Mouse (Mus musculus) c-Kit-positive CD71-positive TER-119-negative erythroid progenitor cells, embryonic 14.5 days (primary cell): ENCODE results near the gene 6030468B19Rik.
A peak's percentile ranks its signal among the peaks of the same experiment; 100 is the strongest.
"Not testable (repeated sequence)": the region's sequence is repeated elsewhere in the genome, so short reads cannot be mapped to it uniquely, and the experiment has no call there.

Experiments
- DNase-seq: peaks from one replicate; pipeline ENCODE4 v3.0.0-alpha.2; 2013; ENCODE audit warnings: low read depth

Gene 6030468B19Rik

GRCm38 (mm10) chr11:117779434-117780198 is 17.8 kb upstream of the 6030468B19Rik start:
- peak; percentile 23 for DNase-seq

DNA sequence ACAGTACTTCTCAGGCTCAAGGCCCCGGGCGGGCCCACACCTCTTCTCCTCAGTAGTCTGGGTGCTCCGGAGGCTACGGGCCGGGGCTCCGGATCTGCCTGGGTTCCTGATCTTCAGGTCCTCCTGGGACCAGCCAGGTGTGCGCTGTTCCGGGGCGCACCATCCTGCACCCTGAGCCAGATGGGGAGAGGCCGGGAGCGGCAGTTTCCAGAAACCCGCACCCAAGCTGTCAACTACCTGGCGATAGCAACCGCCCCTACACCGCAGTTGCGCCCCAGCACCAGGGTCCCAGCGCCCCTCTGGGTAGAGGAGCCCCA is 17.3 kb upstream of the 6030468B19Rik start:
- no peak for DNase-seq

GRCm38 (mm10) chr11:117780582-117781111 is 16.8 kb upstream of the 6030468B19Rik start:
- peak; percentile 95 for DNase-seq

- DNase-seq: peak; percentile 36
Measured at GRCm38 (mm10) chr11:117781199-117781821, 16.1 kb upstream of the 6030468B19Rik start.

- DNase-seq: peak; percentile 47
Measured at GRCm38 (mm10) chr11:117781993-117782704, 15.3 kb upstream of the 6030468B19Rik start, which contains the start of the genes Tmc8 and Tmc6. Gene Tmc8, plus strand, starts transcription at chr11:117782076. Gene Tmc6, minus strand, starts transcription at chr11:117782198.

- DNase-seq: peak; percentile 24
Measured at GRCm38 (mm10) chr11:117782705-117783034, 14.8 kb upstream of the 6030468B19Rik start.

DNA sequence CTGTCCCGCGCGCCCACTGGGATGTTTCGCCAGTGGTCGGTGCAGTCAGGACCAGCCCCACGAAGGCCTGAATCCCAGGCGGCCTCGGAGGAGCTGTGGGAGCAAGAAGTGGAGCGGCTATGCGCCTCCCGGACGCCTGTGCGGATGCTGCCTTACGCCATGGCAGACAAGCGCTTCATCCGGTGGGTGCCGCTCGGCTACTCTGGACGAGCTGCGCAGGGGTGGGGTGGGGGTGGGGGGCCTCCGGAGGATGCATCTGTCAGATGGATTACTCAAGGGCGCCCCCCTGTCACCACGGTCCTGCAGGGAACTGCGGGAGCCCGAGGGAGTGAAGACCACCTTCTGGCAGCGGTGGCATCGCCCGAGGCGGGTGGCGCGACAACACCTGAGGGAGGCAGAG is 14.4 kb upstream of the 6030468B19Rik start:
- peak; percentile 53 for DNase-seq

GRCm38 (mm10) chr11:117783683-117784309 is 13.7 kb upstream of the 6030468B19Rik start:
- DNase-seq: no peak

- DNase-seq: peak; percentile 33
Measured at GRCm38 (mm10) chr11:117786294-117786693, 11.2 kb upstream of the 6030468B19Rik start.

- not testable (repeated sequence) for DNase-seq
Measured at GRCm38 (mm10) chr11:117788481-117788880, 9.0 kb upstream of the 6030468B19Rik start.

GRCm38 (mm10) chr11:117790286-117790685 is 7.2 kb upstream of the 6030468B19Rik start:
- DNase-seq: peak; percentile 63

GRCm38 (mm10) chr11:117790703-117791440 is 6.6 kb upstream of the 6030468B19Rik start:
- peak; percentile 40 for DNase-seq

DNA sequence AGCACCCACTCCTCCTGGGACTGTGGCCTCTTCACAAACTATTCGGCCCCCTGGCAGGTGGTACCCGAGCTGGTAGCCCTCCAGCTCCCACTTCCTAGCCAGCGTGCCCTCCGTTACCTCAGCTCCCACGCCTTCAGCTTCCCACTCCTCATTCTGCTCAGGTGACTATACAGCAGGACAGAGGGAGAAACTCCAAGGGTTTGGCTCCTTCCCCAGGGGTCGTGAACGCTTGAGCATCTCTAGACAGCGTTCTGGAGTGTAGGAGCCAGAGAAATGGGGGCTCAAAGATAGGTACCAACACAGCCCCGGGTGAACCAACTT is 6.1 kb upstream of the 6030468B19Rik start:
- no peak for DNase-seq

DNA sequence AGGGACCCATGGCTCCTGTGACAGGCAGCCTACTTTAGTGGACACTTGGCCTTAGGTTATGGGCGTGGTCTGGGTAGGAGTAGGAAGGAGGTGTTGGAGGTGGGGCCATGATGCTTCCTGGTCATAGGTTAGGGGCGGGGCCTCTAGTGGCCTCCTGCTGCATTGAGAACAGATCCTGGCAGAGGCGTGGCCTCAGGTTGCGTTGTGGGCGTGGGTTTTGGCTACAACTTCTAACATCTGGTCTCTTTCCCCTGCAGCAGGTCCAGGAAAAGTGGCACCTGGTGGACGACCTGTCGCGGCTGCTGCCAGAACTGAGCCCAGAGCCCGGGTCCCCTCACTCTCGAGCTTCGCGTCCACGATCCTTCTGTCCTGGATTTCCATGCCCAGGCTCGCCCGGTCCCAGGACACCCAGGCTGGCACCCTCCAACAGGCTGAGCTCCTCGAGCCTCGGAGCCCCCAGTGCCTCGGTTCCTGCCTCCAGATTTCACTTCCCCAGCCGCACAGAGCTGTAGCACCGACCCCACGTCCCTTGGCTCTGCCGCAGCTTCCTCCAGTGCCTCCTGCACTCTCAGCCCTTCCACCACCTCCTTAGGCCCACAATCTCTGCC is 5.1 kb upstream of the 6030468B19Rik start:
- DNase-seq: peak; percentile 87

GRCm38 (mm10) chr11:117794035-117794551 is 3.4 kb upstream of the 6030468B19Rik start:
- no peak for DNase-seq

DNA sequence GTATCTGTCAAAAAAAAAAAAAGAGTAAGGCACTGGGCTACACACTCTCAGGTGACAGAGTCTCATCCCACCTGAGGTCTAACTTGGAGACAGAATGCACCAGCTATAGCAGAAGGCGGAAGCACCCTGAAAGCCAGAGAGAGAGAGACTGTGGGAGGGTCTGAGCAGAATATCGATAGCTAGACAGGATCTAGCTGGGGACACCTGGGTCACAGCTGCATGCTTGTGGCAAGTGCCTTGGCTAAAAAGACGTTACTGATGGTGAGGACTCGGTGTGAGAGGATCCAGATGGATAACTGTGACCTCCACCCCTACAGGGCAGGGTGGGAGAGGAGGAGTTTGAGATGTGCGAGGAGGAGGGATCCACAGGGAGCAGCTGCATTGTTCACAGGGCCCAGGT is 506 bp upstream of the 6030468B19Rik start:
- DNase-seq: peak; percentile 30

- peak; percentile 33 for DNase-seq
Measured at GRCm38 (mm10) chr11:117798160-117798541, 691 bp downstream of the 6030468B19Rik start.

- DNase-seq: no peak
Measured at GRCm38 (mm10) chr11:117799174-117799573, 1.7 kb downstream of the 6030468B19Rik start.

- no peak for DNase-seq
Measured at GRCm38 (mm10) chr11:117800038-117800437, 2.6 kb downstream of the 6030468B19Rik start.

DNA sequence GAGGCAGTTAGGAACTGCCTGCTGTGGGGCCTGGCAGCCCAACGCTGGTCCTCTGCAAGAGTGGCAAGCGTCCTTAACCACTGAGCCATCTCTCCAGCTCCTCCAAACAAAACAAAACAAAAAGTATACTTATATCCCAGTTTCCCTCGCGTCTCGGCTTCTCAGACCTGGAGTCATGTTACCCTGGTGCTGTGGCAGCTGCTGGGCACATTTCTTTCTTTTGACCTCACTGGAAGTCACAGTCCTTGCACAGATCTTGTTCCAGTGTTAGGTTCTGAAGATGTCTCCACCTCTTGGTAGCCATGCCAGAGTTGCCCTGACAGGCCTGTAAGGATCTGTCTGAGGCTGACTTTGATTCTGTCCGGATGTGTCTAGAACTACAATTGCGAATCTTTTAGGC is 4.2 kb downstream of the 6030468B19Rik start:
- DNase-seq: no peak

GRCm38 (mm10) chr11:117803166-117803688 is 5.8 kb downstream of the 6030468B19Rik start:
- no peak for DNase-seq
